Mouse (Mus musculus) fat pad, adult 2 months (tissue): ENCODE data around the gene Fgfr2.

Experiments used
- DNase-seq: peaks from one replicate; pipeline ENCODE4 v3.0.0-alpha.2; 2011; ENCODE audit warnings: low read depth, low spot score; ENCODE audit errors: extremely low read depth

The Fgfr2 gene

DNA sequence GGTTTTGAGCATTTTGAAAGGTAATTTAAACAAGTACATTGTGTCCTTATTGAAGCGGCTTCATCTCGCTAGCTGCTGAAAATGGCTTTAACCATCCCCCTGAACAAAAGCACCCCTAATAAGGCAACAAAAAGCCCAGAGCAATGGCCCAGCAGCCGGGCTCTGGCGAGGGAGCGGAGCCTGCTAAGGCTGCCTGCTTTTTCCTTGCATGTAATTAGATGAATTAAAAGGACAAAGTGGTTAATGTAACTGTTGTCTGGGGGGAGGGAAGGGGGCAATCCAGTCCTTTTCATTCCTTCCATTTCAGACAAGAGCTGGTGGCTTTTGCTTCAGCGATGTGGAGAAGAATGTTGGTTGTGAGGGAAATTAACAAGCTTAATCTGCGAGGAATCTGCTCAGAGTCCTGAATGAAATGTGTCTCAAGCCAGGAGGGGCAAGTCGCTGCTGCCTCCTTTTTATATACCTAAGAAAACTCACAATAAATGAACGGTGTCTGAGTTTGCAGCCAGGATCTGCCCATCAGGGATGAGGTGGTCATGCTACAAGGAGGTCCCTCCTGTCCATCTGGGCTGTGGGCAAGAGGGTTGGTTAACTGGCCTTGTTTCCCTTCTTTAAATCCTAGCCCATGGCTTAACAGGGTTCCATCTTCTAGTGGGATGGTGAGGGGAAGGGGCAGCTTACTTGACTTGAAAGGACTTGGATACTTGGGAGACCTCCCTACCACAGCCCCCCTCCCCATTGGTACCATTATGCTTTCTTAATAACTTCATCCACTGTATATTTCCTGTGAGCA lies 1400.2 kb downstream of the Fgfr2 start:
- no peak for DNase-seq

DNA sequence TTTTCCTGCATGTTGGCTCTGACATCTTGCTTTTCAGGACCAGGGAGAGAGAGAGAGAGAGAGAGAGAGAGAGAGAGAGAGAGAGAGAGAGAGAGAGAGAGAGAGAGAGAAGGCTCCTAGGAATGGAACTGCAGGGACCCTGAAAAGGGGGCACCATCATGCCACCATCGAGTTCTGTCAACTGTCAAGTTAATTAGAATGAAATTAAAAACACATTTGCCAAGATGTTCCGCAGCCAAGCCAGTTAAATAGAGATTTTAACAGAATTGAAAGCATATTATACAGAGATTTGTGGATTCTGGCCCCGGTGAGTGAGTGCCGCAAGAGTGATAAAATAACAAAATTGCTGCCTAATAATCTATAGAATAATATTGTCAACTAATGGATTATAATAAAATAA lies 1400.8 kb downstream of the Fgfr2 start:
- DNase-seq: no peak

DNA sequence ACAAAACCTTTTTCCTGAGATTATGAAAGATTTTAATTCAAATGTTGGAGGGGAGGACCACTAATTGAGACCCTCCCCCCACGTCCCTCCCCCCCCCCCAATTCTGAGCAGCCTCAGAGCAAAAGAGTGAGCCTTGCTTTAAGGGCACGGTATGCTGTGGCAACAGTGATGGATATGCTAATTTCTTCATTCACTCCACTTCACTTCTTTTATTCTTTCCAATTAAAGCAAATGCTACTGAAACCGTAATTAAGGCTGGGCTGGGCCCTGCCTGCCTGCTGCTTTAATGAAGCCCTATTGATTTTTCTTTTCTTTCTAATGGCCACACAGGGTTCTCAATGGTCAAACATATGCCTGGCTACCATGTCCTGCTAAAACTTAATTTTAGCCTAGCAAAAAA lies 1404.9 kb downstream of the Fgfr2 start:
- no peak for DNase-seq

DNA sequence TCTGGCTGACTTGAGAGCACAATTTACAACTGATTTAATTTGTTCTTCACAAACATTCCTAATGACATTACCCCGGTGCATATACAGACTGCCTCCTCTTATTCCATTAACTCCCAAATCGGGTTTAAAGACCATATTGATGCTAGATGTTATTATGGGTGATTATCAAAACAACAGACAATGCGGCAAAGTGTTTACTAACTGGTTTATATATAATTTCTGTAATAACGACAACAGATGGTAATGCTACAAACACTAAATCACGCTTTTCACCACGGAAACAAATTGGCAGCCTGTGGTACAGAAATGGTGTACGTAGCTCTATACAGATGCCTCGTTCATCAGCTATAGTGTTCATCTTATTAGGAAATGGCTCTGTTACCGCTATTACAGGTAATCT lies 1410.1 kb downstream of the Fgfr2 start:
- no peak for DNase-seq

DNA sequence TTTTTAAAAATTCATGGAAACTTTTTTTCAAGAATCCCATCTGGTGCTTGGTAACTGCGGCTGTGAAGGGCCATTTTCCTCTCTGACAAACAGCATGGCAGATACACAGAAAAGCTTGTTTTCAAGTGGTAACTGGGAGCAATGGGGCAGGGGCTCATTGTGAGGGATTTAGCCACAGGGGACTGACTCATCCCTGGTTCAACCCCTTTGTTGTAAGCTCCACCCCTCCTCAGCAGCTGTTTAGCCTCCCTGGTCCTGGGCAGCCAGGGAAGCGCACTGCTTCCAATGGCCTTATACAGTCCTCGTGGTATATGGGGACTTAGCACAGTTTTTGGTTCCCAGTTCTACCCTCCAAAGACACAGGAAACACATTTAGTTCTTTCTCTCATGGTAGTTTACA lies 1426.3 kb downstream of the Fgfr2 start:
- DNase-seq: no peak

DNA sequence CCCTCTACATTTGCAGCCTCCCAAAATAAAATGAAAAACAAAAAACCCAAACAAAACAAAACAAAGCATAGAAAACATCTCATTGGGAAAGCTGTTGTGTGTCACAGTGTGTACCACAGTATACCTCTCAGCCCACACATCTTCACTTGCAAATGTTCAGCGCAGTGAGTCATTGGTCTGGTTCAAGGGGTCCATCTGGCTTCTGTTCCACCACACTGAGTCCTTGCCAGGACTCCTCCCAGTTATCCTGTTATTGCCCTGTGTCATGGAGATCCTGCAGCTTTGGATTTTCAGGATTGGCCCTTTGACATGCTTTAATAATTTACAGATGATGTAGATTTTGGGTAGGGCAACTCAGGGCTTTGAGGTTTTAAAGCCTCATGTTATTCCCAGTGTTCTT lies 1435.8 kb downstream of the Fgfr2 start:
- no peak for DNase-seq

DNA sequence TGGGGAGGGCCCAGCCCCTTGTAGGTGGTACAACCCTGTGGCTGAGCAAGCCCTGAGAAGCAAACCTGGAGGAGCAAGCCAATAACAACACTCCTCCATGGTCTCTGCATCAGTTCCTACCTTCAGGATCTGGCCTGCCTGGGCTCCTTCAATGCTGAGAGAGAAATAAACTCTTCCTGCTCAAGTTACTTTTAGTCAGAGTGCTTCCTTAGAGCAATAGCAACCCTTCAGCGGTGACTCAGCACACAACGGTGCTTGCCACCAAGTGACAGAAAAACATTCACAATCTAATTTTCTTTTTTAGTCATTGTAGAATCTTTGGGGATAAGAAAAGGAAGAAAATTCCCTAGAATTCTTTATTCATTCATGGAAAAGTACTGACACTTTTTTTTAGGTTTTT lies 1446.0 kb downstream of the Fgfr2 start:
- no peak for DNase-seq

DNA sequence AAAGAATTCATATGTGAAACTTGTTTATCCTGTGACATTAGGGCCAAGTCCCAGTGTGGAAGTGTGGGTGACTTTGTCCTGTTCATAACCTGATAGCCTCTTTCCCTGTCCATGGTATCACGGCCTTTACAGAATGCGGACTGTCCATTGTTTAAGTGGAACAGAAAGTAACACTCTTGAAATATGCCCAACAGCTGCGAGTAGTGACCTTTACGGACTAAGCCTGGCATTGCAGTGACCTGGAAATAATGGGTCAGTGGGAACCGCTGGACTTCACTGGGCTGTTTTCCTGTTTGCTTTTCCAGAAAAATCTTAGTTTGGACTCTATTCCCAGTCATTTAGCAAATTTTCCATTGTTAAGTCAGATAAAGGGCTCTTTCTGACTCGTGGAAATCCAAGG lies 1452.6 kb downstream of the Fgfr2 start:
- DNase-seq: no peak

DNA sequence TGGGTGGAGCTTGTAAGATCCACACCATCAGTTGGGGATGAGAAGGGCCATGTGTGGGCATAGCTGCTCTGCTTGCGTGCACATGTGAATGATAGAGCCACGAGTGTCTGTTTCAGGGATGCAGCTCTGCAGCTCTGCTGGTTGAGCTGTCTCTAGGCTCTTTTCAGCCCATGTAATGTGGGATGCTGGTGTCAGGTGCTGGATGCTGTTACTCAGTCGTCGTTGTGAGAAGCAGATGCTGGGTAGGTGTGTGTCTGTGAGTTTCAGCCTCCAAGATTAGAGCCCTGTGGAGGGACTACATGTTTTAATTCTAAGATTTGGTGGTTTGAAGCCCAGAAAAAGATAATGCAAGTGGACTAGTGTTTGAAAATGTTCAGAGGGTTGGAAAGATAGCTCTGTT lies 1453.8 kb downstream of the Fgfr2 start:
- no peak for DNase-seq

DNA sequence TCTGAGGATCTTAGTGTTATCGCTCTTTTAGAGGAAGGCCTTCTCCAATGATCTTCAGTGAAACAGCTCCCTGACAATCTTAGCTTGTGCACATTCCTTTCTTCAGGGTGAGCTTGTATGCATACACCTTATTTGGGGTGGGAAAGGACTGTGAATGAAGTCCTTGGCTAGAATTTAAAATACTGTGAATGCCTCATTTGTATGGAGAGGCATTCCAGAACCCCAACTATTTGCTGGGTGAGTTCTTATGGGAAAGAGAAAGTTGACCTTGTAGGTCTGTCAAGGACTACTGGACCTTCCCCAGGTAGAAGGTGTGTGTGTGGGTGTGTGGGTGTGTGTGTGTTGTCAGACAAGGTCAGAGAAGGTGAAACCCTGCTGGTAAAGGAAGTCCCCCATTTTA lies 1462.4 kb downstream of the Fgfr2 start:
- DNase-seq: no peak

DNA sequence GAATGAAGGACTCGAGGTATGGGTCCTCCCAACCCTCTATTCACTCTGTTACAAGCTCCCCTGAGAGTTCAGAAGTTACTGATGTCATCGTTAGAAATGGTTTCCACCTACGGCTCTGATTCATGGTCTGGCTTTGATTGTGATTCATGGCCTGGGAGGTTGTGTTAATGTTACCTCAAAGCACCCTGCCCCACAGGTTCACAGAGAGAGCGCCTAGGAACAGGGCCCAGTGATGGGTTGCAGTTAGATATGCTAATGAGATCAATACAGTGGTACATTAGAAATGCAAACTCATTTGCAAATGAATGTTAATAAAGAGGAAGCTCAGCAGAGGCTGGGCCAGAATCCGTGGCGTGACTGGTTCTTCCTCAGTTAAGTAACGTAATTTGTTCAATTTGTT lies 1467.1 kb downstream of the Fgfr2 start:
- DNase-seq: no peak

DNA sequence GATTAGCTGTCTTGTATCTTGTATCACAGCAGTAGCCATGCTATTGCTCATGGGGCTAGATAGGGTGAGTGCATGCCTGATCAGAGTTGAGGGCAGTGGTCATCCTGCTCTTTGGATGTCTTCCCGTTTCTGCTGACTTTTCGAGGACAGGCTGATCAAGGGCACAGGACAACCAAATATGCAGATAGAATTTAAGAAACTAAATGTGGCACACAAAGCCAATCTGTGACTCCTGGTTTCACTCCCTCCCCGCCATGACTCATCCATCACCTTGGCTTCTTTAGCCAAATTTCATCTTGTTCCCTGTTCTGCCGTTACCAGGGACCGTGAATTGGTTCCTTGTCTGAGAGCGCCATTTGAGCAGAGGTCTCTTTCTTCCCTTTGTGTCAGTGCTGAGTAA lies 1469.7 kb downstream of the Fgfr2 start:
- no peak for DNase-seq

DNA sequence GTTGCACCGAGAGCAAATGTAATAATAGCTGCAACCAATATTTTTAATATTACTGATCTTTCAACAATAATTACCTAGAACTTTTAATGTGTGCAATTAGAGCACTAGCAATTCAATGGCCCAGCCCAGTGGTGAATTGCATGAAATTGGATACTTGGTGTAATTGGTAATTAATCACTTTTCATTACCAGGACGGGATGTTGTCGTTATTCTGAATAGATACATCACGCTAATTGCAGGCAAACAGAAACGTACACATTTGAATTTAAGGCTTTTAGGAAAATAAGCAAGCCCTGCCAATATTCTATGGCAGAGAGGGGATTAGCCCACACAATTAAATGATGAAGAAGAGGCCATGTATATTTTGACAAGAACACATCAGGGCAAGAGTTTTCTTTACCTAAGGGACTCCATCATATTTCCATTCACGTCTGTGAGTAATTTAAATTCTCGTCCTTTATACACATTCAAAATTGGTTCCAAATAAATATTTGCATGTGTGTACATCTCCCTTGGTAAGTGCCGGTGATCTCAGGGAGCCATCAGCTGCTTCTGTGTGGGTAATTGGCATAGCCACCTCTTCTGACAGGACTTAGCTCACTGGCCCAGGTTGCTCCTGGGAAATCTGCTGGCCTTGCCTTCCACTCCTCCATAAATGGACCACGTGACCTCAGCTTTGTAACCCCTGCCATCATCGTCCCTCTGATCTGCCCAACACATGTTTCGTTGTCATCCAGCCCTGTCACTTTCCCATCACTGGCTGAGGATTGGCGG lies 1471.0 kb downstream of the Fgfr2 start:
- DNase-seq: no peak

DNA sequence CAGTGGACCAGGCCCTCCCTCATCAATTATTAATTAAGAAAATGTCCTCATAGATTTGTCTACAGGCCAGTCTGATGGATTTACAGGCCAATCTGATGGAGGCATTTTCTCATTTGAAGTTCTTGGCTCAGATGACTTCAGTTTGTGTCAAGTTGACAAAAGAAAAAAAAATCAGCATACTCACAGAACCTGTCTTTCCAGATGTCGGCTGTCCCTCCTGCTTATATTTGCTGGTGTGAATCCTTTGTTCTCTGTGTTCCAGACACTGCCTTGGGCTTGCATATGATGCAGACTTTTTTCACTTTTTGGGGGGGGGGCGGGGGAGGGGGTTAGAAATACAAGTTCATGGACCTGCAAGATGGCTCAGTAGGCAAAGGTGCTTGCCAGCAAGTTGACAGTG lies 1472.9 kb downstream of the Fgfr2 start:
- DNase-seq: no peak

DNA sequence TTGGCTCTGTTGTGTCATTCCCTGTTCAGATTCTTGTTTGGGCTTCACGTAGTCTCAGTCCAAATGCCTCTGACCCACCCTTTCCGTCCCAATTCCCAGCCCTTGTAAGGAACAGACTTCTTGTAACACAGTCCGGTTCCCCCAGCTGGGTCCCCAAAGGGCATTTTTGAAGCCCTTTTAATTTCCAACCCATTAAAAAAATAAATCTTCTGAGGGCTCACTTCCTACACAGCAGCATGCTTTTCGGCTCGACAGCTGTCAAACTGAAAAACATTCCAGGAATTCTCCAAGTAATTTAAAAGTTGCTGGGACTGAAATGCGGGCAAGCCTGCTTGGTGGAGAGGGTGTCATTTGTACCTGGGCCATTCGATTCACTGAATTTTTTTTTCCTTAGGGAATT lies 1474.9 kb downstream of the Fgfr2 start:
- DNase-seq: no peak

DNA sequence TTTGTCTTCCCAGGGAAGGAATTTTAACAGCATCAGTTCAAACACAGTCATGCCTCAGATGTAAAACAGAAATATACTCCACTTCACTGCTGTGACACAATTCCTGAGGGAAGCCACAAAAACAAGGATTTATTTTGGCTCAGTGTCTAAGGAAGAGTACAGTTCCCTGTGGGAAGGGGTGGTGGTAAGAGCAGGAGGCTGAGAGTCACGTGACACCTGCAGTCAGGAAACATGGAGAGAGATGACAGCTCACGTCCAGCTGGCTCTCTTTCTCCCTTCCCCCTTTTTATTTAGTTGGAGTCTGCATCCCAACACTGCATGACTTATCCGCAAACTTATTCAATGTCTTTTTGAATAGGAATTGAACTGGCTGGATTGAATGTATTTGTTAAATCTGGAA lies 1475.6 kb downstream of the Fgfr2 start:
- no peak for DNase-seq

DNA sequence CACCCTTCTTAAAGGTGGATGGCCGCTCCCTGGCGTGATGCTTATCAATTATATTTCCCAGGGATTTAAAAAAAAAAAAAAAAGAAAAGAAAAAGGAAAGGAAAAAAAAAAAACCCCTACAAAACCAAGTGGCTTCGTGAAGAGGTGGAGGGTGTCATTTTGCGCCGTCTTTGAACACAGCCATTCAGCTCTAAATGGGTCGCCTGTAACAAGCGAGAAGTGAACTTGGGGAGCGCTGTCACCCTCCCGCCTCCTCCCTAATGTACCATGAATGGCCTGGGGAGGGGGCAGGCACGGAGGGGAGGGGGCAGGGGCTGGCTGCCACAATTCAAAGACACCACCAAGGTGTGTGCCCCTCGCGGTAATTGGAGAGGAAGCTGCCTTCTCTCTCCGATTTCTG lies 1478.6 kb downstream of the Fgfr2 start:
- no peak for DNase-seq

DNA sequence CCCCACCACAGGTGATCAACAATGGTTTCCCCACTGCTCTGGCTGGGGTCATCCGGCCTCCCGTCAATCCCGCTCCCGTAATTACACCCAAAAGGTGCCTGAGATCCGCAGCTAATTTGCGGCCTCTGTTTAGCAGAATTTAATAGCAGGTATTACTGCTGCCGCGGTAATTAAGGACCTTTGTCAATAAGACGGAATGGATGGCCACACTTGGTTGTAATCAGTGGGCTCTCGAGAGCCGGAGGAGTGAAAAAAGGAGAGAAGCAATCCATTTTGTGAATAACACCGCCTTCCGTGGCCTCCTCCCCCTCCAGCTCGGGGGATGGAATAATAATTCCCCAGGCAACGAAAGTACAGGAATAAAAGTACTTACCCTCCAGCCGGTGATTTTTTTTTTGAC lies 1479.1 kb downstream of the Fgfr2 start:
- no peak for DNase-seq

DNA sequence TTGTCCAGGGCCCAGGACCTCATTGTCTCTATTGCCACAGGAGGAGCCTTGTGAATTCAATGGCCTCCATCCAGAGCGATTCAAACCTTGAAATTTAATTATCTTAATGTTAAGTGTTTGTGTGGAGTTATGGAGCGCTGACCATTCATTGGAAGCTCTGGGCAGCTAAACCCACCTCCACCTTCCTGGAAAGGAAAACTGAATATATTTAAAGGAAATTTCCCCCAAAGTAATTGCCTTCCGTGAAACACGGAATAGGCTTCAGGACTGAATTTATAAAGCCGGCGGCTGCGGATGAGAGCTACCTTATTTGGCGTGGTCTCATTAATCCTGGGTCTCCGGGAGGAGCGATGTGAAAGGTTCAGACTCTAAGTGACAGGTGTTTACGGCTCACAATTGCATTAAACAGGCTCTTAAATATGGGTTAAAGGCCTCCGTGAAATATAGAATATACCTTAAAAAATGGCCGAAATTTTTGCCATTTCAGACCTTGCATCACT lies 1479.8 kb downstream of the Fgfr2 start:
- DNase-seq: no peak

DNA sequence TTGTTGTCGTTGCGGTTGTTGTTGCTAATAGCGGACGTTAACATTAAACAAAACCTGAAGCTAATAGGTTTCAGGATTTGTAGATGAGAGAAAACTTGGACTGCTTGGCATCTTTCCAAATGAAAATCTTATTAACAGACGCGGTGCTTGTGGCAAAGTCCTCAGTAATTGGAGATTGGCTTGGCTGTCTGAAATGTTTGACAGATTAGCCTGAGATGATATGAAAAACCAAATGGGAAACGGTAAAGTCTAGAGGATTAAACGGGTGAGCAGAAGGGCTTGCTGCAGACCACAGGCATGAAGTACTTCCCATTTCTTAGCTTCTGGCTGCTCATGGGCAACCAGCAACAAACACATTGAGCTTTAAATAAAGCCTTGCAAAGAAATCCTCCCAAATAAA lies 1493.6 kb downstream of the Fgfr2 start:
- no peak for DNase-seq

DNA sequence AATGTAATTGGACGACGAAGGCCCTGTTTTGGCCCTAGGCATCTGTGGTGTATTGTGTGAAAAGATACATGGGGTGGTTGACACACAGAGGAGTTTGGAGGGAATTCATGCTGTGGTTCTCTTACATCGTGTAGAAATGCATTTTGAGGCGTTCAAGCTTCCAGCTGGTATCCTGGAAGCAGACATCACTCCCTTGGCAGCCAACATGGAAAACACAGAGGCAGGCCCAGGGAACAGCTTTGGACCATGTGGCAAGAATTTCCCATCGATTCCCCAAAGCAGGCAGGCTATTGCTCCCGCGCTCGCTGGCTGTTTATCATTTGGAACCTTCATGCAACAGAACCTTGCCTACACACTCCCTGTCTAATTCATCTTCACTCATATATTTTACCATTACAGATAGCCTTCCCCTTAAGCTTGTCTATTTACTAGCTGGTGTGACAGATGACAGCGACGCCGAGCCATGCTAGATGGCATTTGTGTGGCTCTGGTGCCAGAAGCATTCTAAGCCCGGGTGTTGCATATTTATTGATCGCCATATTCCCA lies 1494.2 kb downstream of the Fgfr2 start:
- DNase-seq: no peak

DNA sequence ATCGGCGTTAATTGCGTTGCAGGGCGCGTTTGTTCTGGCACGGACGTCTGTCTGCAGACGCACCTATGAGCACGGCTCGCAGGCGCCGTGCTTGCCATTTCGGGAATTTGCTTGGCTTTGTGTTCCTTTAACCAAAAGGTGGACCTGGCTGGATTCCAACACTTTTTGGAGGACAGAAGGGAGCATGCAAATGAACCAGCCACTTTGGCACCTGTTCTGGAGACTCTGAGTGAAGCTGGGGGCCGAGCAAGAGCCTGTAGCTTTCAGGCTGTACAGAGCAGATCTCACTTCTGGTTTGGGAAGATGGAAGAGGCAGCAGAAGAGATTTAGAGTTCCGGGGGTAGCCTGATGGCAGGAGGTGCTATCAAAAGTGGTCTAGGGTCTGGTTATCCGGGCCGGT lies 1494.8 kb downstream of the Fgfr2 start:
- no peak for DNase-seq
